Mouse (Mus musculus): ENCODE measurements at regions not wholly inside any gene's neighbourhood (a gene's known extent, or its start where the extent isn't known, plus 50 kb on each side); places are given as distances from the start of the nearest gene placed in this dataset.
"Not testable (repeated sequence)": the region's sequence is repeated elsewhere in the genome, so short reads cannot be mapped to it uniquely, and the experiment has no call there.

GRCm38 (mm10) chr7:39728930-39729329 is 211.4 kb downstream of the Zfp619 start:
- DNase-seq, result no peak

- DNase-seq, result no peak
Measured at GRCm38 (mm10) chr7:39729723-39730122, 212.2 kb downstream of the Zfp619 start.

GRCm38 (mm10) chr7:39732790-39733189 is 215.2 kb downstream of the Zfp619 start:
- no peak for DNase-seq

- not testable (repeated sequence) for DNase-seq
Measured at GRCm38 (mm10) chr7:39748395-39748794, 230.8 kb downstream of the Zfp619 start.

- DNase-seq, result no peak
Measured at GRCm38 (mm10) chr7:39750448-39750847, 232.9 kb downstream of the Zfp619 start.

GRCm38 (mm10) chr7:39764366-39764765 is 246.8 kb downstream of the Zfp619 start:
- DNase-seq, result no peak

GRCm38 (mm10) chr7:39765094-39765493 is 247.5 kb downstream of the Zfp619 start:
- no peak for DNase-seq

GRCm38 (mm10) chr7:39773291-39773690 is 255.7 kb downstream of the Zfp619 start:
- no peak for DNase-seq

GRCm38 (mm10) chr7:39789321-39789720 is 271.8 kb downstream of the Zfp619 start:
- DNase-seq, result no peak

GRCm38 (mm10) chr7:39789880-39790279 is 272.3 kb downstream of the Zfp619 start:
- no peak for DNase-seq

- DNase-seq, result no peak
Measured at GRCm38 (mm10) chr7:39794751-39795150, 277.2 kb downstream of the Zfp619 start.

GRCm38 (mm10) chr7:39804276-39804675 is 286.7 kb downstream of the Zfp619 start:
- DNase-seq, result no peak

- no peak for DNase-seq
Measured at GRCm38 (mm10) chr7:39818036-39818435, 300.5 kb downstream of the Zfp619 start.

GRCm38 (mm10) chr7:39822550-39823178 is 305.1 kb downstream of the Zfp619 start:
- DNase-seq, result no peak

- DNase-seq, result no peak
Measured at GRCm38 (mm10) chr7:39828378-39828777, 310.8 kb downstream of the Zfp619 start.

- DNase-seq, result no peak
Measured at GRCm38 (mm10) chr7:39830831-39831230, 313.3 kb downstream of the Zfp619 start.

- no peak for DNase-seq
Measured at GRCm38 (mm10) chr7:39841988-39842387, 324.4 kb downstream of the Zfp619 start.

GRCm38 (mm10) chr7:39847914-39848782 is 330.6 kb downstream of the Zfp619 start:
- peak; percentile 59 for DNase-seq

- no peak for DNase-seq
Measured at GRCm38 (mm10) chr7:39857301-39857700, 339.7 kb downstream of the Zfp619 start.

- no peak for DNase-seq
Measured at GRCm38 (mm10) chr7:39862835-39863234, 345.3 kb downstream of the Zfp619 start.

- no peak for DNase-seq
Measured at GRCm38 (mm10) chr7:39864130-39864529, 346.6 kb downstream of the Zfp619 start.

- no peak for DNase-seq
Measured at GRCm38 (mm10) chr7:39864781-39865180, 347.2 kb downstream of the Zfp619 start.

- no peak for DNase-seq
Measured at GRCm38 (mm10) chr7:39866674-39867428, 349.3 kb downstream of the Zfp619 start.

- DNase-seq, result no peak
Measured at GRCm38 (mm10) chr7:39867451-39867850, 349.9 kb downstream of the Zfp619 start.

All from right cerebral cortex, postnatal 4 days (tissue).